Mouse (Mus musculus) liver, adult 2 months (tissue): ENCODE measurements around the gene Krtap19-2. TPM values are rescaled to one million over a fixed set of nuclear protein-coding genes. Genes with fewer than 3 reads are reported as not detected.

Source experiments
- DNase-seq: peaks from one replicate; pipeline ENCODE4 v3.0.0-alpha.2; 2011; ENCODE audit warnings: low read depth, low spot score; ENCODE audit errors: extremely low read depth
- H3K27ac ChIP-seq: fragments of 200-500 bp; replicated peaks from 2 replicates; pipeline ENCODE4 v1.5.1; 2012; ENCODE audit warnings: low read depth, mild to moderate bottlenecking, control low read depth, inconsistent platforms, low read length; ENCODE audit not compliant: insufficient read depth
- H3K27me3 ChIP-seq: fragments of 200-500 bp; 2 replicates; pipeline ENCODE4 v1.6.1; 2012; ENCODE audit warnings: mild to moderate bottlenecking, moderate library complexity, low read length, inconsistent platforms; ENCODE audit not compliant: control insufficient read depth, insufficient read depth
- H3K36me3 ChIP-seq: fragments of 200-500 bp; 2 replicates; pipeline ENCODE4 v1.6.1; 2012; ENCODE audit warnings: low read length, inconsistent platforms; ENCODE audit not compliant: control insufficient read depth, insufficient read depth
- H3K4me1 ChIP-seq: fragments of 200-500 bp; 2 replicates; pipeline ENCODE4 v1.6.1; 2011; ENCODE audit warnings: low read length; ENCODE audit not compliant: control insufficient read depth, insufficient read depth
- H3K4me3 ChIP-seq: fragments of 200-500 bp; 2 replicates; pipeline ENCODE4 v1.5.1; 2011; ENCODE audit warnings: low read depth, mild to moderate bottlenecking, control low read depth, low read length, moderate library complexity; ENCODE audit not compliant: insufficient read depth
- H3K79me2 ChIP-seq: fragments of 200-500 bp; 2 replicates; pipeline ENCODE4 v1.6.1; 2012; ENCODE audit warnings: inconsistent platforms, mild to moderate bottlenecking, low read length, moderate library complexity; ENCODE audit not compliant: control insufficient read depth, insufficient read depth
- H3K9ac ChIP-seq: fragments of 200-500 bp; 2 replicates; pipeline ENCODE4 v1.6.1; 2012; ENCODE audit warnings: low read depth, mild to moderate bottlenecking, control low read depth, inconsistent platforms, low read length
- CTCF ChIP-seq: fragments of 200-500 bp; IDR thresholded peaks from 2 replicates; pipeline ENCODE4 v1.5.1; 2011; ENCODE audit warnings: low read depth, low read length, control low read depth
- POLR2A ChIP-seq: fragments of 200-500 bp; IDR thresholded peaks from 2 replicates; pipeline ENCODE4 v1.6.1; 2011; ENCODE audit warnings: low read length, control low read depth; ENCODE audit not compliant: insufficient read depth; ENCODE audit errors: extremely low read depth
- WGBS: fragments of 180-500 bp; shearing (Covaris S2); methylation state at CpG from one replicate; pipeline ENCODE4 v1.1.7; 2018; 5-methylcytosine and 5-hydroxymethylcytosine counted together
- polyA plus RNA-seq: library from polyadenylated mRNA; depleted of rRNA; stranded (reverse); fragments of >200 nt; gene quantifications from 2 replicates; pipeline ENCODE4 v1.2.3, GENCODE M21; 2012; rRNA removed
- total RNA-seq: library from RNA; depleted of rRNA; stranded (reverse); fragments of >200 nt; gene quantifications from 2 replicates; pipeline ENCODE4 v1.2.3, GENCODE M21; 2014; rRNA removed

Gene Krtap19-2
- not detected in 2 replicates for total RNA-seq
- not detected in 2 replicates for polyA plus RNA-seq

DNA sequence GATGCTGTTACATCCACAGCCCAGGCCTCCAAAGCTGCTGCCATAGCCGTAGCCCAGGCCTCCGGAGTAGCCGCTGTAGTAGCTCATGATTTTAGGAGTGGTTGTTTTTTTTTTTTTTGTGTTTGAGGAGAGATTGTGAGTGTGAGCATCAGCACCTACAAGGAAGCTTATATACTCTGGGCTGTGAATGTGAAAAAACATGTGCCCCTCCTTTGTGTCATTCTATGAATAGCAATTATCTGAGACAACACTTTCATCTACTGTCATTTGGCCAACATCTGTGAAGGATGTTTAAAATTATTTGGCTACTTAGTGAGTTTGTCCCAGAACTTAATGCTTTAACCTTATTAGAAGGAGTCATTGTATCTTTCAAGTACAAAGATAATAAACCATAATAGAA, at the start of gene Krtap19-2:
Gene Krtap19-2 (minus strand): TSS at position 101 of the 400 bp plus-strand sequence.
- Histone ChIP-seq H3K9ac (no peak within 1 kb of the TSS), H3K79me2 (no peaks in the 10 kb centered on the region), H3K36me3 (no peaks in the 10 kb centered on the region), H3K4me1 (no peaks in the 10 kb centered on the region), H3K27me3 (no peaks in the 10 kb centered on the region), H3K27ac (no peak within 1 kb of the TSS), H3K4me3 (no peak within 1 kb of the TSS)
- no peak for DNase-seq
- 92% methylated on average over 3 of the region's 3 CpGs for WGBS
- TF ChIP-seq POLR2A (no peak), CTCF (no peak)

DNA sequence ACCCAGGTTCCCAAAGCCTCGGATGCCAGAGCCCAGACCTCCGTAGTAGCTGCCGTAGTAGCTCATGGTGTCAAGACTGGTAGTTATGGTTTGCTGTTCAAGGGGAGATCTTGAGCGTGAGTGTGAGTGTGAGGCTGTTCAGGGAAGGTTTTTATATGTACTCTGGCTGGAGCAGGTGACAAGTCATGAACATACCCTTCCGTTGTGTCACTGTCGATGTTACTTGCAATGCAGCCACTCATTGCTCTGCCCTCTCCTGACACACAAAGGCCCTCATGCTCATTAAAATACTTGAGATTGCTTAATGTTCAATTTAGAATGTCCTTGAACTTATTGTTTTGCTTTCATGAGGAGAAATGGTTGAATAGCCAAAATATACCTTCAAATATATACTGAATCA, 22.3 kb upstream of the Krtap19-2 start, which contains the start of gene Krtap19-5:
Gene Krtap19-5 (minus strand): TSS at position 101 of the 400 bp plus-strand sequence.
- TF ChIP-seq CTCF (no peak), POLR2A (no peak)
- 88% methylated on average over 6 of the region's 6 CpGs for WGBS
- Histone ChIP-seq H3K9ac (no peak within 1 kb of the TSS), H3K27ac (no peak within 1 kb of the TSS), H3K36me3 (no peaks in the 10 kb centered on the region), H3K79me2 (no peaks in the 10 kb centered on the region), H3K27me3 (no peaks in the 10 kb centered on the region), H3K4me3 (no peak within 1 kb of the TSS), H3K4me1 (no peaks in the 10 kb centered on the region; the same call in 1 of the 2 replicates)
- no peak for DNase-seq

DNA sequence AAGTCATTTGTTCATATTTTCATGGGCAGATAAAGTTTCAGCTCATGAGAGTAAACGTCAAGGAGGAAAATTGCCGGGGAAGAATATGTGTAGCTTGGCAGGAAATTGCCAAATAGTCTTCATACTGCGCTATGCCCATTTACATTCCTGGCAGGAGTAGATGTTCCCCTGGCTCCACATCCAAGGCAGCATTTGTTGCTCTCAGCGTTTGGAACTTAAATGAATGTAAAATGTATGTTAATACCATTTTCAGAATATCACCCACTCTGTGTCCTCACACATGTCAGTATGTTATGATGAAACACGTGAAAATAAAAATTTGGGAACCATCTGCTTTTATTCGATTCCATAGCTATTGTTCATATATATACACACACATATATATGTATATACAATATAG, 12.8 kb upstream of the Krtap19-2 start:
- no peaks in the 10 kb centered on the region for H3K4me1 ChIP-seq
- DNase-seq = no peak
- no peak for TF ChIP-seq CTCF
- TF ChIP-seq POLR2A = no peak
- no peak overlapping the region for H3K9ac ChIP-seq
- WGBS = 82% methylated on average over 6 of the region's 6 CpGs
- H3K36me3 ChIP-seq = no peaks in the 10 kb centered on the region
- H3K27me3 ChIP-seq = no peaks in the 10 kb centered on the region
- no peaks in the 10 kb centered on the region for H3K79me2 ChIP-seq
- H3K4me3 ChIP-seq = no peak overlapping the region
- no peak overlapping the region for H3K27ac ChIP-seq

DNA sequence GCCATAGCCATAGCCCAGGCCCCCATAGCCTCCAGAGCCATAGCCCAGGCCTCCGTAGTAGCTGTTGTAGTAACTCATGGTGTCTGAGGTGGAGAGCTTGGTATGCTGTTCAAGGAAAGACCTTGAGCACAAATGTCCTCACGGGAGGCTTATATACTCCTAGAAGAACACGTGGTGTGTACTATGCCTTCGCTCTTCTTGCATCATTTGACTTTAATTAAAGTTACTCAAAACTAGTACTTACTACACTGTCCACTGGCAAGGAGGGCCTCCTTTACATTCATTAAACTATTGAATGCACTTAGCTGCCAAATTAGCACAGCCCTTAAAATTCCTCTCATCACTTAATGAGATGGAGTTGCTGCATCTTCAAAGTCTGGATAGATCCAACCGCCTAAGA, 10.9 kb upstream of the Krtap19-2 start, which contains the start of gene Krtap19-4:
Gene Krtap19-4 (minus strand): TSS at position 101 of the 400 bp plus-strand sequence.
- H3K79me2 ChIP-seq = no peaks in the 10 kb centered on the region
- H3K9ac ChIP-seq = no peak within 1 kb of the TSS
- no peak within 1 kb of the TSS for H3K4me3 ChIP-seq
- H3K36me3 ChIP-seq = no peaks in the 10 kb centered on the region
- 85% methylated on average over 5 of the region's 5 CpGs for WGBS
- TF ChIP-seq POLR2A (no peak), CTCF (no peak)
- H3K27me3 ChIP-seq = no peaks in the 10 kb centered on the region
- no peak for DNase-seq
- H3K4me1 ChIP-seq = no peaks in the 10 kb centered on the region
- no peak within 1 kb of the TSS for H3K27ac ChIP-seq

DNA sequence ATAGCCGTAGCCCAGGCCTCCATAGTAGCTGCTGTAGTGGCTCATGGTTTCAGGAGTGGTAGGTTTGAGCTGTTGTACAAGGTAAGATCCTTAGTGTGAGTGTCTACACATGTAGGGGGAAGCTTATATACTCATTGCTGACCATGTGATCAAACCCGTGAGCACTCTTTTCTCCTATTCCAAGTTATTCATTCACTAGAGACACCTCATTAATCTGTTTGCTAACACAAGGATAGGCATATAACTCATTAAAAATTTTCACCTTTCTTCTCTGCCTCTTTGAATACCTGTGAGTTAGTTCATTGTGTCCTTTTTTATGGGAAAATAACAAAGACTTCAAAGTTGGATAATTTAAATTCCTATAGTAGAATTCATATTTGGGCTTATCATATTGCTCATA, 3.9 kb upstream of the Krtap19-2 start, which contains the start of gene Krtap19-3:
Gene Krtap19-3 (minus strand): TSS at position 101 of the 400 bp plus-strand sequence.
- 72% methylated on average over 2 of the region's 2 CpGs for WGBS
- H3K4me3 ChIP-seq = no peak within 1 kb of the TSS
- no peaks in the 10 kb centered on the region for H3K27me3 ChIP-seq
- no peak for DNase-seq
- TF ChIP-seq POLR2A (no peak), CTCF (no peak)
- H3K9ac ChIP-seq = no peak within 1 kb of the TSS
- no peaks in the 10 kb centered on the region for H3K4me1 ChIP-seq
- H3K27ac ChIP-seq = no peak within 1 kb of the TSS
- no peaks in the 10 kb centered on the region for H3K36me3 ChIP-seq
- no peaks in the 10 kb centered on the region for H3K79me2 ChIP-seq

DNA sequence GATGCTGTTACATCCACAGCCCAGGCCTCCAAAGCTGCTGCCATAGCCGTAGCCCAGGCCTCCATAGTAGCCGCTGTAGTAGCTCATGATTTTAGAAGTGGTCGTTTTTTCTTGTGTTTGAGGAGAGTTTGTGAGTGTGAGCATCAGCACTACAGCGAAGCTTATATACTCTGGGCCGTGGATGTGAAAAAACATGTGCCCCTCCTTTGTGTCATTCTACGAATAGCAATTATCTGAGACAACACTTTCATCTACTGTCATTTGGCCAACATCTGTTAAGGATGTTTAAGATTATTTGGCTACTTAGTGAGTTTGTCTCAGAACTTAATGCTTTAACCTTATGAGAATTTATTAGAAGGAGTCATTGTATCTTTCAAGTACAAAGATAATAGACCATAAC, 4.8 kb downstream of the Krtap19-2 start, which contains the start of gene Krtap19-1:
Gene Krtap19-1 (minus strand): TSS at position 101 of the 400 bp plus-strand sequence.
- H3K27ac ChIP-seq = no peak within 1 kb of the TSS
- H3K4me1 ChIP-seq = no peaks in the 10 kb centered on the region
- no peak within 1 kb of the TSS for H3K4me3 ChIP-seq
- no peak for DNase-seq
- no peaks in the 10 kb centered on the region for H3K27me3 ChIP-seq
- H3K9ac ChIP-seq = no peak within 1 kb of the TSS
- no peaks in the 10 kb centered on the region for H3K36me3 ChIP-seq
- WGBS = 82% methylated on average over 6 of the region's 6 CpGs
- TF ChIP-seq CTCF (no peak), POLR2A (no peak)
- no peaks in the 10 kb centered on the region for H3K79me2 ChIP-seq
